8 mouse cellular contexts compared by ENCODE assay signal in genomic region chr14:54429332-54430093, GRCm38 (mm10). TPM values are rescaled to one million over a fixed set of nuclear protein-coding genes. Genes with fewer than 3 reads are reported as not detected.
DNase-seq lines count a peak whose midpoint lies in the region; ATAC-seq and TF ChIP-seq lines count a peak whose summit lies in the region.

No protein-coding gene starts in this region.

- TF ChIP-seq POLR2A in MEL (IDR thresholded peaks at IDR 0.05; ENCODE audit: control insufficient read depth in 1 of 2, insufficient read depth in 1 of 2, low read depth in 1 of 2, low read length in 2 of 2, poor library complexity in 1 of 2) = no peak

- WGBS in heart, embryonic 16.5 days = 38% methylated on average over 7 of the region's 7 CpGs
- WGBS in hindbrain, embryonic 11.5 days = 72% methylated on average over 7 of the region's 7 CpGs
- WGBS in midbrain, embryonic 12.5 days = 67% methylated on average over 7 of the region's 7 CpGs

- peak overlapping the region; percentile 97 for H3K9ac ChIP-seq in heart, embryonic 16.5 days (ENCODE audit: low read length)
- no peak overlapping the region for H3K9ac ChIP-seq in MEL (ENCODE audit: control insufficient read depth, low read depth, low read length, poor library complexity, severe bottlenecking)
- H3K9ac ChIP-seq in hindbrain, embryonic 11.5 days (ENCODE audit: low read depth, low read length) = peak overlapping the region; percentile 0; the same call in 1 of the 2 replicates
- no peak overlapping the region for H3K9ac ChIP-seq in midbrain, embryonic 12.5 days (replicated peaks)

- H3K4me2 ChIP-seq in heart, embryonic 16.5 days (ENCODE audit: low read depth, low read length) = peak overlapping the region; percentile 80; the same call in 1 of the 2 replicates
- no peak overlapping the region for H3K4me2 ChIP-seq in hindbrain, embryonic 11.5 days (replicated peaks; ENCODE audit: low read depth, low read length)
- H3K4me2 ChIP-seq in midbrain, embryonic 12.5 days (replicated peaks) = peak overlapping the region; percentile 61

- no peak for TF ChIP-seq RAD21 in MEL (IDR thresholded peaks at IDR 0.05; ENCODE audit: low read depth, low read length)

- H3K9me3 ChIP-seq in heart, embryonic 16.5 days (replicated peaks; ENCODE audit: control insufficient read depth, low read length) = no peaks in the 10 kb centered on the region
- H3K9me3 ChIP-seq in MEL (replicated peaks; ENCODE audit: insufficient read depth, low read length) = no peaks in the 10 kb centered on the region
- H3K9me3 ChIP-seq in hindbrain, embryonic 11.5 days (ENCODE audit: control insufficient read depth, low read length) = no peaks in the 10 kb centered on the region
- H3K9me3 ChIP-seq in midbrain, embryonic 12.5 days = no peaks in the 10 kb centered on the region

- DNase-seq in heart, adult 8-10 months (ENCODE audit: low spot score) = no peak
- peak; percentile 47 for DNase-seq in MEL (ENCODE audit: low read depth, low spot score)
- DNase-seq in hindbrain, embryonic 11.5 days (ENCODE audit: low spot score) = no peak
- no peak for DNase-seq in layer of hippocampus, adult 11-12 months (ENCODE audit: low spot score)
- no peak for DNase-seq in adrenal gland, adult 18-20 months (ENCODE audit: low spot score in 2 of 2)

- H3K27ac ChIP-seq in heart, embryonic 16.5 days (ENCODE audit: low read length) = peak overlapping the region; percentile 96
- peak overlapping the region; percentile 81 for H3K27ac ChIP-seq in MEL (ENCODE audit: control insufficient read depth, low read depth, low read length)
- 0 out of 2 replicates have a peak overlapping the region, but pooled peaks have one; percentile 86 for H3K27ac ChIP-seq in hindbrain, embryonic 11.5 days (ENCODE audit: low read depth, low read length)
- peak overlapping the region; percentile 30 for H3K27ac ChIP-seq in midbrain, embryonic 12.5 days (replicated peaks)

- H3K79me2 ChIP-seq in MEL (ENCODE audit: control insufficient read depth, insufficient read depth, low read length, poor library complexity) = peaks cover 37% of the 10 kb centered on the region

- H3K36me3 ChIP-seq in heart, embryonic 16.5 days (ENCODE audit: control insufficient read depth, insufficient read depth) = peaks cover 5% of the 10 kb centered on the region
- H3K36me3 ChIP-seq in MEL (ENCODE audit: control insufficient read depth in 1 of 2, insufficient read depth in 2 of 2, low read length in 2 of 2) = peaks cover 0 to 38% of the 10 kb centered on the region in 2 experiments; a peak in 2 of 4 replicates
- H3K36me3 ChIP-seq in hindbrain, embryonic 11.5 days (ENCODE audit: control insufficient read depth, insufficient read depth, low read length) = no peaks in the 10 kb centered on the region
- peaks cover 10% of the 10 kb centered on the region; the same call in 1 of the 2 replicates for H3K36me3 ChIP-seq in midbrain, embryonic 12.5 days

- no peak for TF ChIP-seq EP300 in MEL (IDR thresholded peaks at IDR 0.05; ENCODE audit: low read depth in 1 of 2, low read length in 2 of 2)

- peaks cover 41% of the 10 kb centered on the region for H3K4me1 ChIP-seq in heart, embryonic 16.5 days (ENCODE audit: control insufficient read depth, insufficient read depth, low read length)
- H3K4me1 ChIP-seq in MEL (ENCODE audit: control insufficient read depth in 1 of 2, insufficient read depth in 2 of 2, low read length in 2 of 2) = peaks cover 0 to 34% of the 10 kb centered on the region in 2 experiments; a peak in 3 of 4 replicates
- peaks cover 10% of the 10 kb centered on the region; the same call in 1 of the 2 replicates for H3K4me1 ChIP-seq in hindbrain, embryonic 11.5 days (replicated peaks; ENCODE audit: control insufficient read depth, insufficient read depth, low read length)
- H3K4me1 ChIP-seq in midbrain, embryonic 12.5 days = peaks cover 63% of the 10 kb centered on the region

- no peaks in the 10 kb centered on the region for H3K27me3 ChIP-seq in heart, embryonic 16.5 days (ENCODE audit: control insufficient read depth, insufficient read depth, low read length)
- H3K27me3 ChIP-seq in MEL (ENCODE audit: control insufficient read depth in 1 of 2, insufficient read depth in 2 of 2, low read length in 2 of 2) = no peaks in the 10 kb centered on the region
- H3K27me3 ChIP-seq in hindbrain, embryonic 11.5 days (ENCODE audit: control insufficient read depth, insufficient read depth, low read length) = no peaks in the 10 kb centered on the region
- H3K27me3 ChIP-seq in midbrain, embryonic 12.5 days = peaks cover 13% of the 10 kb centered on the region; the same call in 1 of the 2 replicates

- no peak overlapping the region for H3K4me3 ChIP-seq in heart, embryonic 16.5 days (ENCODE audit: low read length)
- no peak overlapping the region for H3K4me3 ChIP-seq in MEL (ENCODE audit: control insufficient read depth in 1 of 2, insufficient read depth in 1 of 2, low read depth in 2 of 2, low read length in 2 of 2)
- H3K4me3 ChIP-seq in hindbrain, embryonic 11.5 days (ENCODE audit: low read depth, low read length) = 0 out of 2 replicates have a peak overlapping the region, but pooled peaks have one; percentile 65
- H3K4me3 ChIP-seq in midbrain, embryonic 12.5 days = 0 out of 2 replicates have a peak overlapping the region, but pooled peaks have one; percentile 3

- TF ChIP-seq CTCF in MEL (IDR thresholded peaks at IDR 0.05 in 2 of 3, conservative IDR thresholded peaks at IDR 0.05 in 1 of 3; ENCODE audit: control insufficient read depth in 1 of 3, insufficient read depth in 1 of 3, low read depth in 2 of 3, low read length in 3 of 3, poor library complexity in 1 of 3, severe bottlenecking in 1 of 3) = no peak

- ATAC-seq in heart, embryonic 16.5 days (replicated peaks; ENCODE audit: extremely low read depth, insufficient read depth, low FRiP score) = no peak
- ATAC-seq in hindbrain, embryonic 11.5 days (ENCODE audit: low FRiP score) = no peak
- ATAC-seq in midbrain, embryonic 12.5 days (ENCODE audit: low FRiP score, low read depth) = no peak
- ATAC-seq in erythroid progenitor cell, adult 5-6 weeks (replicated peaks; ENCODE audit: low FRiP score, poor library complexity, severe bottlenecking) = no peak

RNA-seq across cellular contexts. Expression of gene Mmp14, which starts 1.9 kb away (rescaled TPM):
- polyA plus RNA-seq in heart, embryonic 16.5 days (2015; fragmentation: Nextera tagmentation; extraction: Ambion mirVana) = 89.5 and 99.5 TPM in 2 replicates
- total RNA-seq in heart, adult 8-10 months (2022) = 10 to 100 TPM in 2 of 4 experiments, 1 to 10 TPM in 2; 7.4 to 12.1 (median 9.2) TPM
- total RNA-seq in MEL (2012; rRNA removed) = 19.4 and 20.1 TPM in 2 replicates
- 10 to 100 TPM in 1 of 2 experiments, not detected in 1; 29.9 TPM for polyA plus RNA-seq in MEL (2012; ENCODE audit: insufficient read depth in 1 of 2, insufficient read length in 2 of 2, low read depth in 1 of 2, low replicate concordance in 2 of 2, missing spikeins in 1 of 2)
- polyA plus RNA-seq in hindbrain, embryonic 11.5 days (2014; fragmentation: Nextera tagmentation; extraction: Ambion mirVana) = 71.2 and 73.1 TPM in 2 replicates
- 84.8 and 88.6 TPM in 2 replicates for polyA plus RNA-seq in midbrain, embryonic 12.5 days (2016; fragmentation: Nextera tagmentation; extraction: Ambion mirVana)
- total RNA-seq in adrenal gland, adult 18-20 months (2021) = 10 to 100 TPM; 26.4 to 38.4 TPM
- total RNA-seq in erythroid progenitor cell, adult 5-6 weeks (2015; ENCODE audit: low replicate concordance) = 1.8 TPM in 1 of 2 replicates, not detected in the other
- total RNA-seq in erythroid progenitor cell, adult 5-6 weeks (2017; ENCODE audit: low replicate concordance) = 1.4 and 1.7 TPM in 2 replicates

RNA-seq across cellular contexts. Expression of gene Mrpl52, which starts 2.8 kb away (rescaled TPM):
- 191 and 212 TPM in 2 replicates for polyA plus RNA-seq in heart, embryonic 16.5 days (2015; fragmentation: Nextera tagmentation; extraction: Ambion mirVana)
- total RNA-seq in heart, adult 8-10 months (2022) = 100 to 1,000 TPM; 118 to 126 (median 121) TPM
- 473 and 532 TPM in 2 replicates for total RNA-seq in MEL (2012; rRNA removed)
- polyA plus RNA-seq in MEL (2012; ENCODE audit: insufficient read depth in 1 of 2, insufficient read length in 2 of 2, low read depth in 1 of 2, low replicate concordance in 2 of 2, missing spikeins in 1 of 2) = 100 to 1,000 TPM in 1 of 2 experiments, not detected in 1; 469 TPM
- 206 and 231 TPM in 2 replicates for polyA plus RNA-seq in hindbrain, embryonic 11.5 days (2014; fragmentation: Nextera tagmentation; extraction: Ambion mirVana)
- 262 and 264 TPM in 2 replicates for polyA plus RNA-seq in midbrain, embryonic 12.5 days (2016; fragmentation: Nextera tagmentation; extraction: Ambion mirVana)
- total RNA-seq in adrenal gland, adult 18-20 months (2021) = 100 to 1,000 TPM; 180 to 210 TPM
- 74.6 and 93.1 TPM in 2 replicates for total RNA-seq in erythroid progenitor cell, adult 5-6 weeks (2015; ENCODE audit: low replicate concordance)
- 1.1 and 26.1 TPM in 2 replicates for total RNA-seq in erythroid progenitor cell, adult 5-6 weeks (2017; ENCODE audit: low replicate concordance)

RNA-seq across cellular contexts. Expression of gene Slc7a7, which starts 11.9 kb away (rescaled TPM):
- polyA plus RNA-seq in heart, embryonic 16.5 days (2015; fragmentation: Nextera tagmentation; extraction: Ambion mirVana) = 8.6 and 12.3 TPM in 2 replicates
- total RNA-seq in heart, adult 8-10 months (2022) = 1 to 10 TPM; 3.8 to 6.4 (median 5.1) TPM
- total RNA-seq in MEL (2012; rRNA removed) = 20.1 and 42.4 TPM in 2 replicates
- 10 to 100 TPM in 1 of 2 experiments, not detected in 1; 65.6 TPM for polyA plus RNA-seq in MEL (2012; ENCODE audit: insufficient read depth in 1 of 2, insufficient read length in 2 of 2, low read depth in 1 of 2, low replicate concordance in 2 of 2, missing spikeins in 1 of 2)
- polyA plus RNA-seq in hindbrain, embryonic 11.5 days (2014; fragmentation: Nextera tagmentation; extraction: Ambion mirVana) = 4.3 and 4.8 TPM in 2 replicates
- polyA plus RNA-seq in midbrain, embryonic 12.5 days (2016; fragmentation: Nextera tagmentation; extraction: Ambion mirVana) = 3.9 and 4.7 TPM in 2 replicates
- 1 to 10 TPM; 3.1 to 4.5 TPM for total RNA-seq in adrenal gland, adult 18-20 months (2021)
- total RNA-seq in erythroid progenitor cell, adult 5-6 weeks (2015; ENCODE audit: low replicate concordance) = 1.7 and 2.5 TPM in 2 replicates
- 1.4 and 1.9 TPM in 2 replicates for total RNA-seq in erythroid progenitor cell, adult 5-6 weeks (2017; ENCODE audit: low replicate concordance)

RNA-seq across cellular contexts. Expression of gene Lrp10, which starts 34.4 kb away (rescaled TPM):
- polyA plus RNA-seq in heart, embryonic 16.5 days (2015; fragmentation: Nextera tagmentation; extraction: Ambion mirVana) = 45.8 and 52.0 TPM in 2 replicates
- total RNA-seq in heart, adult 8-10 months (2022) = 10 to 100 TPM; 45.5 to 62.2 (median 50.7) TPM
- 53.6 and 55.4 TPM in 2 replicates for total RNA-seq in MEL (2012; rRNA removed)
- polyA plus RNA-seq in MEL (2012; ENCODE audit: insufficient read depth in 1 of 2, insufficient read length in 2 of 2, low read depth in 1 of 2, low replicate concordance in 2 of 2, missing spikeins in 1 of 2) = 100 to 1,000 TPM in 1 of 2 experiments, not detected in 1; 110 TPM
- polyA plus RNA-seq in hindbrain, embryonic 11.5 days (2014; fragmentation: Nextera tagmentation; extraction: Ambion mirVana) = 19.7 and 19.9 TPM in 2 replicates
- polyA plus RNA-seq in midbrain, embryonic 12.5 days (2016; fragmentation: Nextera tagmentation; extraction: Ambion mirVana) = 31.1 and 32.5 TPM in 2 replicates
- total RNA-seq in adrenal gland, adult 18-20 months (2021) = 100 to 1,000 TPM in 1 of 2 experiments, 10 to 100 TPM in 1; 95.4 to 119 TPM
- total RNA-seq in erythroid progenitor cell, adult 5-6 weeks (2015; ENCODE audit: low replicate concordance) = 21.0 and 22.0 TPM in 2 replicates
- 23.0 and 38.6 TPM in 2 replicates for total RNA-seq in erythroid progenitor cell, adult 5-6 weeks (2017; ENCODE audit: low replicate concordance)

RNA-seq across cellular contexts. Expression of gene Rem2, which starts 46.4 kb away (rescaled TPM):
- 0.59 and 2.2 TPM in 2 replicates for polyA plus RNA-seq in heart, embryonic 16.5 days (2015; fragmentation: Nextera tagmentation; extraction: Ambion mirVana)
- total RNA-seq in heart, adult 8-10 months (2022) = not detected
- total RNA-seq in MEL (2012; rRNA removed) = 28.6 and 38.8 TPM in 2 replicates
- polyA plus RNA-seq in MEL (2012; ENCODE audit: insufficient read depth in 1 of 2, insufficient read length in 2 of 2, low read depth in 1 of 2, low replicate concordance in 2 of 2, missing spikeins in 1 of 2) = 1 to 10 TPM in 1 of 2 experiments, not detected in 1; 4.8 TPM
- polyA plus RNA-seq in hindbrain, embryonic 11.5 days (2014; fragmentation: Nextera tagmentation; extraction: Ambion mirVana) = 37.3 and 40.0 TPM in 2 replicates
- polyA plus RNA-seq in midbrain, embryonic 12.5 days (2016; fragmentation: Nextera tagmentation; extraction: Ambion mirVana) = 42.6 and 44.9 TPM in 2 replicates
- total RNA-seq in adrenal gland, adult 18-20 months (2021) = 1 to 10 TPM in 1 of 2 experiments, under 1 TPM in 1; 0.26 to 1.1 TPM
- not detected in 2 replicates for total RNA-seq in erythroid progenitor cell, adult 5-6 weeks (2015; ENCODE audit: low replicate concordance)
- not detected in 2 replicates for total RNA-seq in erythroid progenitor cell, adult 5-6 weeks (2017; ENCODE audit: low replicate concordance)

Comparison
In these comparisons a context has a peak if more than half of its experiments do, and no peak if none do; other contexts are left out.
1. H3K27ac ChIP-seq: peak in every context shown above with its lines; median percentile 96 in heart, embryonic 16.5 days; 86 in hindbrain, embryonic 11.5 days; 81 in MEL; 30 in midbrain, embryonic 12.5 days.
2. H3K4me3 ChIP-seq: peak in hindbrain, embryonic 11.5 days (single experiment) and midbrain, embryonic 12.5 days (single experiment); none in heart, embryonic 16.5 days (single experiment) and MEL (0 of 2).
3. H3K9ac ChIP-seq: peak in heart, embryonic 16.5 days (single experiment) and hindbrain, embryonic 11.5 days (single experiment); none in MEL (single experiment) and midbrain, embryonic 12.5 days (single experiment).